Mouse (Mus musculus): ENCODE measurements around the gene H2al1f. TPM values are rescaled to one million over a fixed set of nuclear protein-coding genes. Genes with fewer than 3 reads are reported as not detected.
"Not testable (repeated sequence)": the region's sequence is repeated elsewhere in the genome, so short reads cannot be mapped to it uniquely, and the experiment has no call there.

H2al1f gene
- not detected in 2 replicates for total RNA-seq (2014; rRNA removed)
- polyA plus RNA-seq (2015; fragmentation: Nextera tagmentation; extraction: Ambion mirVana): not detected in 2 replicates

DNA sequence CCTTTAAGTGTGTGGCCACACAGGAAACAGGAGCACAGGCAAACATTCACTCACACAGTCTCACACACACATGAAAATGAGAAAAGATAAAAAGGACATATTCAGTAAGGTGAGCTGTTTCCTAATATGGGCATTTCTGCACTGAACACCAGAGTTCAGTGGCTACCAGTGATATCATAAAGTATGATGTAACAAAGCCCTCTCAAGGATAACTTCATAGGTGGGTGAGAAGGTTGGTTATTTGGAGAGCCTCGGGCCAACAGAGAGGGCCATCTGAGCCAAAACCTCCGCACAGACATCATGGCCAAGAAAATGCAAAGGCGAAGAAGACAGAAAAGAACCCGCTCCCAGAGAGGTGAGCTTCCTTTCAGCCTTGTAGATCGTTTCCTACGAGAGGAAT is at the start of gene H2al1f:
TSS of gene H2al1f (plus strand) at position 301 of the 400 bp plus-strand sequence.
- not testable (repeated sequence) for DNase-seq (ENCODE audit: low spot score); H3K36me3 ChIP-seq (ENCODE audit: insufficient read depth, low read length); H3K27me3 ChIP-seq (ENCODE audit: insufficient read depth, low read length); H3K9ac ChIP-seq (replicated peaks; ENCODE audit: low read length); H3K4me1 ChIP-seq (ENCODE audit: insufficient read depth, low read length); H3K27ac ChIP-seq; H3K9me3 ChIP-seq (ENCODE audit: low read length); H3K4me2 ChIP-seq (ENCODE audit: low read depth, low read length); H3K4me3 ChIP-seq (ENCODE audit: low read length); ATAC-seq
- WGBS: no CpG with 5 or more reads among the region's 6 CpGs

DNA sequence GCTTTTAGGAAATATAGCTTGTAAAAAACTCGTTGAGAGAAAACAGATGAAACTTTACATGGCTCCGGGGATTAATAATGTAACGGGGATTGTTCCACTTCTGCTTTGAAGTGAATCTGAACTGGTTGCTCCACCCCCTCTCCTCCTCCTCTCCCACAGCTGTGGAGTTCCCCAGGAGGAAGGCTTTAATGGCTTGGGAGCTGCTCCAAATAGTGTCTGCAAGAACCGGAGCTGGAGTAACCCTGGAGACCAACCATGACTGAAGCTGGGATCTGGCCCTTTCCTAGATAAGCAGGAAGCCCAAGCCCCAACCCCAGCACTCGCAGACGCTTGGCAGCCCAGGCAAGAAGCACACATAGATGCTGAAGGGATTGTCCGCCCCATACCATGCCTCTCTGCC is 47.2 kb upstream of the H2al1f start:
- H3K27ac ChIP-seq: no peak overlapping the region
- no peak for DNase-seq (ENCODE audit: low spot score)

DNA sequence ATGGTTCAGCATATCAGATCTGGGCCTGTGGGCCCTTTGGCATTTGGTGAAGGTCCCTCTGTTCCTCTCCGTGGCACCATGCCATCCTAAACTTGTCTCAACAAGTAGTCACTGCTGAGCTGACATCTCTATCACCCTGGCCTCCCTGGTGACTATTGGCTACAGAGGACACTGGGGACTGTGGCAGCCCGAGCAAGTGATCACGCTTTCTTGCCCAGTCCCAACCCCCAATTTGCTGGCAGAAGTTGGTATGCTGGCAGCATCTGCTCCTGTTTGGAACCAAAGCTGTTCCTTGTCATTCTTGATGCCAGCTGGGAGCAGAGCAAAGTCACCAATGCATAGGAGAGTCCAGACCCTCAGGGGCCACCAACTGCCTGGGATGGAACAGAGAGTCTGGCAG is 45.9 kb upstream of the H2al1f start:
- Histone ChIP-seq H3K4me3 (ENCODE audit: low read length) (no peak overlapping the region), H3K27me3 (ENCODE audit: insufficient read depth, low read length) (no peaks in the 10 kb centered on the region), H3K4me2 (ENCODE audit: low read depth, low read length) (no peak overlapping the region), H3K4me1 (ENCODE audit: insufficient read depth, low read length) (no peaks in the 10 kb centered on the region), H3K36me3 (ENCODE audit: insufficient read depth, low read length) (no peaks in the 10 kb centered on the region), H3K9me3 (ENCODE audit: low read length) (no peaks in the 10 kb centered on the region), H3K27ac (no peak overlapping the region), H3K9ac (replicated peaks; ENCODE audit: low read length) (no peak overlapping the region)
- TF ChIP-seq CTCF (IDR thresholded peaks at IDR 0.05; ENCODE audit: low read depth): no peak
- peak; percentile 78 for DNase-seq (ENCODE audit: low spot score)
- ATAC-seq: peak; percentile 96
- WGBS: 53% methylated on average over 3 of the region's 3 CpGs

More for the DNA sequence above, 47.2 kb upstream of the H2al1f start:
- Histone ChIP-seq H3K4me3 (ENCODE audit: low read length) (no peak overlapping the region), H3K4me1 (ENCODE audit: insufficient read depth, low read length) (no peaks in the 10 kb centered on the region), H3K4me2 (ENCODE audit: low read depth, low read length) (no peak overlapping the region), H3K27me3 (ENCODE audit: insufficient read depth, low read length) (no peaks in the 10 kb centered on the region), H3K9me3 (ENCODE audit: low read length) (no peaks in the 10 kb centered on the region), H3K9ac (replicated peaks; ENCODE audit: low read length) (no peak overlapping the region), H3K36me3 (ENCODE audit: insufficient read depth, low read length) (no peaks in the 10 kb centered on the region)
- TF ChIP-seq CTCF (IDR thresholded peaks at IDR 0.05; ENCODE audit: low read depth): no peak
- 56% methylated on average over 7 of the region's 7 CpGs for WGBS
- no peak for ATAC-seq

DNA sequence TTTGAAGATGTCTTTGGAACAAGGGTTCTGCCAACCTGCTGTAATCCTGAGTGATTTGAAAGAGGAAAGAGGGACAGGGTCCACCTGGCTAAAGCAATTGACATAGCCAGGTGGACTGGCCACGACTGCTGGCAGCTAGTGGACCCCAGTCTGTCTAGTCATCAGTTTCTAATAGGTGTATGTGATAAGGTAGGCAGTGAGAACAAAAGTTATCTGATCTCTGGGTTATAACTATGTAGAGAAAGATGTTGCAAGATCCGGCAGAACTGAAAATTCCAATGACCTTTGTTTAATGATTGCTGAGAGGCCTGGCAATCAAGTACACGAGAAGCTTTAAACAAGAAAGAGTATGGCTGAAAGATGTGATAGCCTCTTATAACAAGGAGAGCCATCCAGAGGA is 41.8 kb upstream of the H2al1f start:
- Histone ChIP-seq H3K9ac (replicated peaks; ENCODE audit: low read length) (no peak overlapping the region), H3K4me2 (ENCODE audit: low read depth, low read length) (no peak overlapping the region), H3K9me3 (ENCODE audit: low read length) (no peaks in the 10 kb centered on the region), H3K27ac (no peak overlapping the region), H3K4me1 (ENCODE audit: insufficient read depth, low read length) (no peaks in the 10 kb centered on the region), H3K4me3 (ENCODE audit: low read length) (no peak overlapping the region), H3K36me3 (ENCODE audit: insufficient read depth, low read length) (no peaks in the 10 kb centered on the region), H3K27me3 (ENCODE audit: insufficient read depth, low read length) (no peaks in the 10 kb centered on the region)
- ATAC-seq (no peak), DNase-seq (ENCODE audit: low spot score) (no peak)
- 81% methylated on average over 3 of the region's 3 CpGs for WGBS
- TF ChIP-seq CTCF (IDR thresholded peaks at IDR 0.05; ENCODE audit: low read depth): no peak

DNA sequence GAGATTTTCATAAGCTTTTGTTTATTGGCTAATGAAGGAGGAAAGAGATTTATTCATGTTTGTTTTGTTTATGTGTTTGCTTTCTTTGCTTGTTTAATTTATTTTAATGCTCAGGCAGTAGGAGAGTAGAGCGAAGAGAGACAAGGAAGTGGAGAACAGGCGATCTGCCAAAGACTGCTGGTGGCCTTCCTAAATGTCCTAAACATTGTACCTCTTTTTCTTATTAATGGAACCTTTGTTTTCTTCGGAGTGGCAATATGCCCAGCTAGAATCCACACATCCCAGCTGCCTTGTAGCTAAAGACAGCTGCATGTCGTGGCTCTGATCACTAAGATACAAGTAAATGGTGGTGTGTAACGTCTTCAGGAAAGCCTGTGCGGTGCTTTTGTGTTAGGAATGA is 37.9 kb upstream of the H2al1f start:
- Histone ChIP-seq H3K4me2 (ENCODE audit: low read depth, low read length) (no peak overlapping the region), H3K27me3 (ENCODE audit: insufficient read depth, low read length) (no peaks in the 10 kb centered on the region), H3K9ac (replicated peaks; ENCODE audit: low read length) (no peak overlapping the region), H3K4me3 (ENCODE audit: low read length) (no peak overlapping the region), H3K4me1 (ENCODE audit: insufficient read depth, low read length) (no peaks in the 10 kb centered on the region), H3K27ac (no peak overlapping the region), H3K9me3 (ENCODE audit: low read length) (no peaks in the 10 kb centered on the region), H3K36me3 (ENCODE audit: insufficient read depth, low read length) (no peaks in the 10 kb centered on the region)
- WGBS: 58% methylated on average over 6 of the region's 6 CpGs
- TF ChIP-seq CTCF (IDR thresholded peaks at IDR 0.05; ENCODE audit: low read depth): no peak
- no peak for ATAC-seq
- no peak for DNase-seq (ENCODE audit: low spot score)

DNA sequence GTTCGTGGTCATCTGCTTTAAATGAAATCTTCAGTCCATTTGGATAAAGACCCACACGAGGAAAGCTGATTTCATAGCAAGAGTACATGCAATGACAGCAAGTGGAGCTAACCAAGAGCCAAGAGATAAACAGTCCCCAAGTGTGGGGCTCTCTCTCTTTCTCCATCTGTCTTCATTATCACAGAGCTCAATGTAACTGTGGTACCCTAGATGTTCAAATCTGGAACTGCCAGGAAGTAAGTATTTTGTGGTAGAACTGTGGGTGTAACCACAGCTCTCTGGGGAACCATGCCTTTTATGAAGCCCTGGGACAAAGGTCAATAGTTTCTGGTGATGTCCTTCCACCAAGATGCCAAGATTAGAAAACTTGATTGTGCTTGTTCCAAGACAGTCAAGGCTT is 34.2 kb upstream of the H2al1f start:
- Histone ChIP-seq H3K27me3 (ENCODE audit: insufficient read depth, low read length) (no peaks in the 10 kb centered on the region), H3K4me2 (ENCODE audit: low read depth, low read length) (no peak overlapping the region), H3K4me1 (ENCODE audit: insufficient read depth, low read length) (no peaks in the 10 kb centered on the region), H3K9me3 (ENCODE audit: low read length) (no peaks in the 10 kb centered on the region), H3K4me3 (ENCODE audit: low read length) (no peak overlapping the region), H3K9ac (replicated peaks; ENCODE audit: low read length) (no peak overlapping the region), H3K27ac (no peak overlapping the region), H3K36me3 (ENCODE audit: insufficient read depth, low read length) (no peaks in the 10 kb centered on the region)
- ATAC-seq: no peak
- no peak for TF ChIP-seq CTCF (IDR thresholded peaks at IDR 0.05; ENCODE audit: low read depth)
- WGBS: 73% methylated on average over 2 of the region's 2 CpGs
- DNase-seq (ENCODE audit: low spot score): no peak

DNA sequence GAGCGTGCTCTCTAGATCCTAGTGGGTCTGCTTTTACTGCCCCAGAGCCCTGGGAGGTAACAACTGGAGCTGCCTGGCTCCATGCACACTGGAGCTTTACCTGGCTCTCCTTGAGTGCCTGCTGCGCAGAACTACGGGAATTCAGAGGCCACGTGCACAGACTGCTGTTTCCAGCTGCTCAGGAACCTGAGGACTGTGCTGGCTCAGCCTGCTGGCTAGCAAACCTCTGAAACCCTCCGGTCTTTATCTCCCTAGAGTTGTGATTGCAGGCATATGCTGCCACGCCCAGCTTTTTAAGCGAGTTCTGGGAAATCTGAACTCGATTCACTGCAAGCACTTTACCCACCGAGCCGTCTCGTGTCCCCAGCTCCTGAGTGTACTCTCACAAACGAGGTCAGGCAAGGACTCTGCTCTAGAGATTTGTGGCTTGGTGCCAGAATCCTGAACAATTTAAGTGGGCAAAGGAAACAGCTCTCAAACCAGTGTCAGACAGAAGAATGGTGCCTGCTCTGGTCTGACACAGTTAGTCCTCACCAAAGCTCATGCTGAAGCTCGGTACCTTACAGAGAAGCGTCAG is 26.6 kb upstream of the H2al1f start:
- Histone ChIP-seq H3K9me3 (ENCODE audit: low read length) (no peaks in the 10 kb centered on the region), H3K36me3 (ENCODE audit: insufficient read depth, low read length) (no peaks in the 10 kb centered on the region), H3K27ac (no peak overlapping the region), H3K9ac (replicated peaks; ENCODE audit: low read length) (no peak overlapping the region), H3K4me2 (ENCODE audit: low read depth, low read length) (no peak overlapping the region), H3K27me3 (ENCODE audit: insufficient read depth, low read length) (no peaks in the 10 kb centered on the region), H3K4me1 (ENCODE audit: insufficient read depth, low read length) (no peaks in the 10 kb centered on the region), H3K4me3 (ENCODE audit: low read length) (no peak overlapping the region)
- peak; percentile 17 for DNase-seq (ENCODE audit: low spot score)
- 74% methylated on average over 14 of the region's 14 CpGs for WGBS
- ATAC-seq: no peak
- no peak for TF ChIP-seq CTCF (IDR thresholded peaks at IDR 0.05; ENCODE audit: low read depth)
